Mouse (Mus musculus) heart, embryonic 16.5 days (tissue): ENCODE measurements around the gene Has1. TPM values are rescaled to one million over a fixed set of nuclear protein-coding genes. Genes with fewer than 3 reads are reported as not detected.
A peak's percentile ranks its signal among the peaks of the same experiment; 100 is the strongest.

Experiments
- ATAC-seq: fragments of 200-750 bp; cut with Nextera tagmentation; replicated peaks from 2 replicates; pipeline ENCODE4 v1.8.0; 2017; ENCODE audit warnings: moderate number of reproducible peaks; ENCODE audit not compliant: insufficient read depth, low FRiP score; ENCODE audit errors: extremely low read depth
- H3K27ac ChIP-seq: fragments of 300-500 bp; sonication (generic); 2 replicates; pipeline ENCODE4 v1.5.1; 2014; ENCODE audit warnings: mild to moderate bottlenecking, low read length, control low read depth, moderate library complexity
- H3K27me3 ChIP-seq: fragments of 300-500 bp; sonication (generic); 2 replicates; pipeline ENCODE4 v1.6.1; 2014; ENCODE audit warnings: low read length, mixed read lengths; ENCODE audit not compliant: control insufficient read depth, insufficient read depth
- H3K36me3 ChIP-seq: fragments of 300-500 bp; sonication (generic); 2 replicates; pipeline ENCODE4 v1.6.1; 2014; ENCODE audit not compliant: control insufficient read depth, insufficient read depth
- H3K4me1 ChIP-seq: fragments of 300-500 bp; sonication (generic); 2 replicates; pipeline ENCODE4 v1.6.1; 2014; ENCODE audit warnings: low read length, mixed read lengths; ENCODE audit not compliant: control insufficient read depth, insufficient read depth
- H3K4me2 ChIP-seq: fragments of 300-500 bp; sonication (generic); 2 replicates; pipeline ENCODE4 v1.6.1; 2014; ENCODE audit warnings: low read depth, mild to moderate bottlenecking, control low read depth, low read length
- H3K4me3 ChIP-seq: fragments of 300-500 bp; sonication (generic); 2 replicates; pipeline ENCODE4 v1.5.1; 2014; ENCODE audit warnings: mild to moderate bottlenecking, control low read depth, low read length
- H3K9ac ChIP-seq: fragments of 300-500 bp; sonication (generic); 2 replicates; pipeline ENCODE4 v1.6.1; 2014; ENCODE audit warnings: low read length, control low read depth
- H3K9me3 ChIP-seq: fragments of 300-500 bp; sonication (generic); replicated peaks from 2 replicates; pipeline ENCODE4 v1.6.1; 2016; ENCODE audit warnings: low read length; ENCODE audit not compliant: control insufficient read depth
- WGBS: fragments of 180-500 bp; shearing (Covaris S2); extraction: QIAGEN DNeasy Blood & Tissue Kit; methylation state at CpG from one replicate; pipeline ENCODE4 v1.1.7; 2014; 5-methylcytosine and 5-hydroxymethylcytosine counted together
- polyA plus RNA-seq: library from polyadenylated mRNA; unstranded; fragments of >200 nt; fragmentation: Nextera tagmentation; extraction: Ambion mirVana; gene quantifications from 2 replicates; pipeline ENCODE4 v1.2.1, GENCODE M21; 2015

The Has1 gene
- polyA plus RNA-seq, 1 experiment from 2014 or later, result 0.98 TPM

- H3K9me3 ChIP-seq, result no peaks in the 10 kb centered on the region
- H3K4me2 ChIP-seq, result no peak overlapping the region
- no peak for ATAC-seq
- no peak overlapping the region for H3K27ac ChIP-seq
- no peaks in the 10 kb centered on the region for H3K4me1 ChIP-seq
- 77% methylated on average over 2 of the region's 2 CpGs for WGBS
- H3K9ac ChIP-seq, result no peak overlapping the region
- H3K36me3 ChIP-seq, result no peaks in the 10 kb centered on the region
- H3K27me3 ChIP-seq, result no peaks in the 10 kb centered on the region
- H3K4me3 ChIP-seq, result no peak overlapping the region
Observed at GRCm38 (mm10) chr17:17871697-17872096, 16.7 kb upstream of the Has1 start.

- Histone ChIP-seq H3K27ac (no peak overlapping the region), H3K4me2 (no peak overlapping the region), H3K27me3 (no peaks in the 10 kb centered on the region), H3K4me1 (no peaks in the 10 kb centered on the region), H3K4me3 (no peak overlapping the region), H3K36me3 (no peaks in the 10 kb centered on the region), H3K9ac (no peak overlapping the region), H3K9me3 (no peaks in the 10 kb centered on the region)
- 67% methylated on average over 2 of the region's 2 CpGs for WGBS
- no peak for ATAC-seq
Observed at GRCm38 (mm10) chr17:17870892-17871550, 16.0 kb upstream of the Has1 start.

GRCm38 (mm10) chr17:17866801-17867469, 11.9 kb upstream of the Has1 start:
- Histone ChIP-seq H3K36me3 (peaks cover 5% of the 10 kb centered on the region; the same call in 1 of the 2 replicates), H3K4me1 (no peaks in the 10 kb centered on the region), H3K4me3 (no peak overlapping the region), H3K4me2 (no peak overlapping the region), H3K9ac (no peak overlapping the region), H3K27me3 (no peaks in the 10 kb centered on the region), H3K27ac (no peak overlapping the region), H3K9me3 (no peaks in the 10 kb centered on the region)
- ATAC-seq, result no peak
- 83% methylated on average over 11 of the region's 11 CpGs for WGBS

GRCm38 (mm10) chr17:17865168-17865567, 10.2 kb upstream of the Has1 start:
- no peak overlapping the region for H3K9ac ChIP-seq
- no peak overlapping the region for H3K4me2 ChIP-seq
- peaks cover 5% of the 10 kb centered on the region; the same call in 1 of the 2 replicates for H3K36me3 ChIP-seq
- H3K9me3 ChIP-seq, result no peaks in the 10 kb centered on the region
- ATAC-seq, result no peak
- no peak overlapping the region for H3K27ac ChIP-seq
- WGBS, result 58% methylated on average over 2 of the region's 2 CpGs
- H3K27me3 ChIP-seq, result no peaks in the 10 kb centered on the region
- no peak overlapping the region for H3K4me3 ChIP-seq
- no peaks in the 10 kb centered on the region for H3K4me1 ChIP-seq

- H3K9me3 ChIP-seq, result no peaks in the 10 kb centered on the region
- no peak overlapping the region for H3K27ac ChIP-seq
- 0 out of 2 replicates have a peak, but pooled peaks have one; percentile 32 for ATAC-seq
- peaks cover 5% of the 10 kb centered on the region; the same call in 1 of the 2 replicates for H3K36me3 ChIP-seq
- WGBS, result 73% methylated on average over 1 of the region's 1 CpGs
- H3K9ac ChIP-seq, result no peak overlapping the region
- H3K27me3 ChIP-seq, result no peaks in the 10 kb centered on the region
- no peak overlapping the region for H3K4me3 ChIP-seq
- H3K4me1 ChIP-seq, result no peaks in the 10 kb centered on the region
- H3K4me2 ChIP-seq, result no peak overlapping the region
Observed at GRCm38 (mm10) chr17:17862360-17862759, 7.4 kb upstream of the Has1 start.

- 81% methylated on average over 3 of the region's 3 CpGs for WGBS
- no peak overlapping the region for H3K4me2 ChIP-seq
- no peaks in the 10 kb centered on the region for H3K9me3 ChIP-seq
- H3K27me3 ChIP-seq, result no peaks in the 10 kb centered on the region
- no peaks in the 10 kb centered on the region for H3K4me1 ChIP-seq
- no peak overlapping the region for H3K9ac ChIP-seq
- H3K27ac ChIP-seq, result no peak overlapping the region
- H3K36me3 ChIP-seq, result peaks cover 3% of the 10 kb centered on the region; the same call in 1 of the 2 replicates
- ATAC-seq, result no peak
- no peak overlapping the region for H3K4me3 ChIP-seq
Observed at GRCm38 (mm10) chr17:17860110-17860509, 5.1 kb upstream of the Has1 start.

- Histone ChIP-seq H3K27ac (no peak overlapping the region), H3K27me3 (no peaks in the 10 kb centered on the region), H3K4me1 (no peaks in the 10 kb centered on the region), H3K9ac (no peak overlapping the region), H3K36me3 (no peaks in the 10 kb centered on the region), H3K4me3 (no peak overlapping the region), H3K9me3 (no peaks in the 10 kb centered on the region), H3K4me2 (no peak overlapping the region)
- ATAC-seq, result no peak
- WGBS, result 72% methylated on average over 1 of the region's 1 CpGs
Observed at GRCm38 (mm10) chr17:17857446-17857845, 2.4 kb upstream of the Has1 start.

GRCm38 (mm10) chr17:17856612-17857011, 1.6 kb upstream of the Has1 start:
- ATAC-seq, result no peak
- no peaks in the 10 kb centered on the region for H3K9me3 ChIP-seq
- H3K4me1 ChIP-seq, result no peaks in the 10 kb centered on the region
- H3K36me3 ChIP-seq, result no peaks in the 10 kb centered on the region
- H3K9ac ChIP-seq, result no peak overlapping the region
- no peaks in the 10 kb centered on the region for H3K27me3 ChIP-seq
- H3K4me3 ChIP-seq, result no peak overlapping the region
- H3K4me2 ChIP-seq, result no peak overlapping the region
- 58% methylated on average over 1 of the region's 1 CpGs for WGBS
- no peak overlapping the region for H3K27ac ChIP-seq

- Histone ChIP-seq H3K9ac (no peak overlapping the region), H3K27ac (no peak overlapping the region), H3K27me3 (peaks cover 8% of the 10 kb centered on the region), H3K4me2 (peak overlapping the region; percentile 20), H3K9me3 (no peaks in the 10 kb centered on the region), H3K4me3 (no peak overlapping the region), H3K4me1 (peaks cover 2% of the 10 kb centered on the region; the same call in 1 of the 2 replicates), H3K36me3 (no peaks in the 10 kb centered on the region)
- WGBS, result 25% methylated on average over 55 of the region's 55 CpGs
- ATAC-seq, result no peak
Observed at GRCm38 (mm10) chr17:17849906-17850712, 4.9 kb downstream of the Has1 start.
